Mouse (Mus musculus) kidney, adult 2 months (tissue): Measurements from ENCODE around the gene Ablim1. TPM values are rescaled to one million over a fixed set of nuclear protein-coding genes. Genes with fewer than 3 reads are reported as not detected.
A peak's percentile ranks its signal among the peaks of the same experiment; 100 is the strongest.

Experiments
- DNase-seq: peaks from one replicate; pipeline ENCODE4 v3.0.0; 2021
- H3K27ac ChIP-seq: fragments of 200-500 bp; 2 replicates; pipeline ENCODE4 v1.5.1; 2012; ENCODE audit warnings: low read depth, low read length, control low read depth, inconsistent platforms; ENCODE audit not compliant: insufficient read depth
- H3K27me3 ChIP-seq: fragments of 200-500 bp; replicated peaks from 2 replicates; pipeline ENCODE4 v1.6.1; 2012; ENCODE audit warnings: mild to moderate bottlenecking, moderate library complexity, low read length, inconsistent platforms; ENCODE audit not compliant: control insufficient read depth, insufficient read depth
- H3K36me3 ChIP-seq: fragments of 200-500 bp; 2 replicates; pipeline ENCODE4 v1.6.1; 2012; ENCODE audit warnings: mild to moderate bottlenecking, moderate library complexity, low read length, inconsistent platforms; ENCODE audit not compliant: control insufficient read depth, insufficient read depth
- H3K4me1 ChIP-seq: fragments of 200-500 bp; 2 replicates; pipeline ENCODE4 v1.6.1; 2011; ENCODE audit warnings: low read length; ENCODE audit not compliant: control insufficient read depth, insufficient read depth
- H3K4me3 ChIP-seq: fragments of 200-500 bp; 2 replicates; pipeline ENCODE4 v1.5.1; 2011; ENCODE audit warnings: mild to moderate bottlenecking, low read depth, low read length, control low read depth; ENCODE audit not compliant: insufficient read depth
- CTCF ChIP-seq: fragments of 200-500 bp; conservative IDR thresholded peaks from 2 replicates; pipeline ENCODE4 v1.5.1; 2011; ENCODE audit warnings: low read depth, mild to moderate bottlenecking, control low read depth, low read length, moderate library complexity, mixed read lengths; ENCODE audit not compliant: insufficient read depth, insufficient read length
- POLR2A ChIP-seq: fragments of 200-500 bp; IDR thresholded peaks from one replicate; pipeline ENCODE4 v1.6.1; 2011; ENCODE audit warnings: low read depth, low read length, control low read depth
- WGBS: fragments of 180-500 bp; shearing (Covaris S2); methylation state at CpG from one replicate; pipeline ENCODE4 v1.1.7; 2018; 5-methylcytosine and 5-hydroxymethylcytosine counted together
- polyA plus RNA-seq: library from polyadenylated mRNA; depleted of rRNA; stranded (reverse); fragments of >200 nt; gene quantifications from 2 replicates; pipeline ENCODE4 v1.2.3, GENCODE M21; 2012

Gene Ablim1
- polyA plus RNA-seq, 1 experiment: 34.7 TPM

DNA sequence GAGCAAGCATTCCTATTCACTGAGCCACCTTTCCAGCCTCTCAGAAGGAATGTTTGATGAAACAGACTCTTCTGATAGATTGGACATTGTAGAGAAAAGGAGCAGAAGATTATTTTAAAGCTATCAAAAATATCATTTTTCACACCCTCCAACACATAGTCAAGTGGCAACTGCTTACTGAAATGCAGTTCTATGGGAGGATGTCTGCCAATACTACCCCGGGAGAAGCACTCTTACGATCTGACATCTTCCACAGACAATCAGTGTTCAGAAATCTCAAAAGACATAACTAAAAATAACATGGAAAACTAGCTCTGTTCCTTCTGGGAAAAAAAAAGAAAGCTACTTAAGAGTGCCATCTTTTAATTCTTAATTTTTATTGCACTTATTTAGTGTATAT, 149.8 kb downstream of the Ablim1 start:
- no peak for TF ChIP-seq CTCF
- TF ChIP-seq POLR2A: no peak
- WGBS: 90% methylated on average over 2 of the region's 2 CpGs
- no peak overlapping the region for H3K27ac ChIP-seq
- no peaks in the 10 kb centered on the region for H3K27me3 ChIP-seq
- DNase-seq: no peak
- peaks cover 7% of the 10 kb centered on the region; the same call in 1 of the 2 replicates for H3K4me1 ChIP-seq
- no peaks in the 10 kb centered on the region for H3K36me3 ChIP-seq
- H3K4me3 ChIP-seq: no peak overlapping the region

DNA sequence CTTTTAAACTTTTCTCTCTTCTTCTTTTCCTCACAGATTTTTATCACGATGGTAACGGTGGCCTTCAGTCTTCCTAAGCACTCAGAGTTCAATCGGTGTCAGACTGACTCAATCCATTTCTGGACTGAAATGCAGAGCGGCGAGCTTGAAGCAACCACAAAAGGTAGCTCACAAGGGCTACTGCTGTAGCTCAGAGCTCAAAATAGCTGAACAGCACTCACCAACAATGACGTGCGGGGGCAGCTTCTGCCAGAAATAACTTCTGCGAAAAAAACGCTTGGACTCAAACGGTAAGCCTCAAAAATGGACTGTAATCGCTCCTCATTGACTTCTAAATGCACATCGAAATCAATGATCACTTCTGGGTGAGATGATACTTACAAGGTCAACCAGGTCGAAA, 151.4 kb downstream of the Ablim1 start:
- TF ChIP-seq CTCF (no peak), POLR2A (no peak)

DNA sequence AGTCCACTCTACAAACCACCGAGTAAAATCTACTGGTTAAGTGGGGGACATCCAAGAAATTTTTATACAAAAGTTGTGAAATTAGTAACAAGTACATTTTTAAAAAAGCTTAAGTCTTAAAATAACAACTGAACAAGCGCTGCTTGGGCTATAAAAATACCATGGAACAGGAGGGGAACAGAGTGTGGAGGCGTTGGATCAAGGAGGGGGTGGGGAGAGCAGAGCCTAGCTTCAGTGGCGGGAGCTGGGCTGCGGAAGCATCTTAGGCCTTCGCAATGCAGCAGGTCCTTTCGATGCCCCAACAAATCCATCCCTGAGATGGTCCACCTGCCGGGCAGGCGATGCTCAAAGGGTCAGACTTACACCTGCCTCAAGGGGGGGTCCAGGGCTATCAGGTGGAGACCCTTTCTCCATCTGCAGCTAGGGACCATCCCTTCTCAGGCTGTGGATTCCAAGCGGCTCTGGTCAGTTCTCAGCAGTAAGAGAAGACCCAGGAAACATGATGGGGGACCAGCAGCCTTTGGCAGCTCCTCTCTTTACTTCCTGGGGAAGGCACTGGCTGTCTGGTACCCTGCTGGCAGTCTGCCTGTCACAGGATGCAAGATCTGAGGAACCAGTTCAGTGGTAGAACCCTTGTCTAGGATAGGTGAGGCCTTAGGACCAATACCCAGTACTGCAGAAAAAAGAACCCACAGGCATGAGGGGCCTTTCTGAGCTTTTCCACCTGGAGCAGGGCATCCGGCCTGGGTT, 152.6 kb downstream of the Ablim1 start:
- no peaks in the 10 kb centered on the region; the same call in 1 of the 2 replicates for H3K4me1 ChIP-seq
- TF ChIP-seq CTCF: no peak
- no peak for TF ChIP-seq POLR2A
- no peak overlapping the region for H3K4me3 ChIP-seq
- 75% methylated on average over 11 of the region's 11 CpGs for WGBS
- no peaks in the 10 kb centered on the region for H3K36me3 ChIP-seq
- H3K27ac ChIP-seq: no peak overlapping the region
- DNase-seq: no peak
- no peaks in the 10 kb centered on the region for H3K27me3 ChIP-seq

More for the DNA sequence above, 151.4 kb downstream of the Ablim1 start:
- 86% methylated on average over 13 of the region's 13 CpGs for WGBS
- Histone ChIP-seq H3K4me3 (no peak overlapping the region), H3K4me1 (peaks cover 7% of the 10 kb centered on the region; the same call in 1 of the 2 replicates), H3K27ac (no peak overlapping the region), H3K27me3 (no peaks in the 10 kb centered on the region), H3K36me3 (no peaks in the 10 kb centered on the region)
- no peak for DNase-seq

DNA sequence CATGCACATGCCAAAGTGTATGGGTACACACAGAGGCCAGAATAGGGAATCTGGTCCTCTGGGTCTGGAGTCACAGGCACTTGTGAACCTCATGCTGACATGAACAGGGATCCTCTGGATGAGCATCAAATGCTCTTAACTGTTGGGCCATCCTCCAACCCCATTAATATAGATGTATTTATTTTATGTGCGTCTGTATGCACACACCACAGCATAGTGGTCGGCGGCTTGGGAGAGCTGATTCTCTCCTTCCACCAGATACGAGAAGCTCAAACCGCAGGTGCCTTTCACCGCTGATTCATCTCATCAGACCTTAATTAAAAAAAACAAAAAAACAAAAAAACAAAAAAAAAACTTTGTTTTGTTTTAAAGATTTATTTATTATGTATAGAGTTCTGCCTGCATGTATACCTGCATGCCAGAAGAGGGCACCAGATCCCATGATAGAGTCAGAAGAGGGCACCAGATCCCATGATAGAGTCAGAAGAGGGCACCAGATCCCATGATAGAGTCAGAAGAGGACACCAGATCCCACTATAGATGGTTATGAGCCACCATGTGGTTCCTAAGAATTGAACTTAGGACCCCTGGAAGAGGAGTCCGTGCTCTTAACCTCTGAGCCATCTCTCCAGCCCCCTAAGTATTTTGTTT, 153.6 kb downstream of the Ablim1 start:
- H3K27me3 ChIP-seq: no peaks in the 10 kb centered on the region
- H3K36me3 ChIP-seq: no peaks in the 10 kb centered on the region
- no peaks in the 10 kb centered on the region; the same call in 1 of the 2 replicates for H3K4me1 ChIP-seq
- H3K4me3 ChIP-seq: no peak overlapping the region
- WGBS: 64% methylated on average over 7 of the region's 7 CpGs
- DNase-seq: peak; percentile 78
- H3K27ac ChIP-seq: no peak overlapping the region
- no peak for TF ChIP-seq POLR2A
- TF ChIP-seq CTCF: peak; percentile 57

DNA sequence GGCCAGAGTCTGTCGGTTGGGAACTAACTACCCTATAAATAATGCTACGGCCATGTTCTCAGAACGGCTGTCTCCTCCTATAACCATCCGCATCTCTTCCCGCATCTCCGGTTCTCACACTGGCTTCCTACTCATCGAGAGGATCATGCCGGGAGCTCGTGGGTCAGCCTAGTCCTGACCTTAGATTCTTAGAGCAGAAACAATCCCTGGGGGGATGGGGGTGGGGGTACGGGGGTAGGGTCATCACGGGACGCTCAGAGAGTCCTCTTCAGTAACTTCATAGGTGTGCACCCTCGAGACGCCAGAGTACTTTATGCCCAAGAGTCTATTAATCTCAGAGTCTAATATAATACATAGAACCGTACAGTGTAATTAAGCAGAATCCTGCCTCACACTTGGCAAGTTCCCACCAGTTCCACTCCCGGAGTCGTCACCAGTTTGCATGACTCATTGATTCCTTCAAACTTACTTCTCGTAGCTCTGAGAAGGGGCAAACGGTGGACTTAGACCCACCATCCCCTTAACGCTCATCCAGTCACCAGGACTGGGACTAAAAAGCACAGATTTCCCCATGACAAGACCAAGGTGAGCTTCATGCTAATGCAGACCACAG, 156.9 kb downstream of the Ablim1 start:
- WGBS: 39% methylated on average over 20 of the region's 20 CpGs
- no peak overlapping the region for H3K27ac ChIP-seq
- TF ChIP-seq POLR2A: no peak
- TF ChIP-seq CTCF: no peak
- H3K4me3 ChIP-seq: no peak overlapping the region
- H3K36me3 ChIP-seq: no peaks in the 10 kb centered on the region
- H3K4me1 ChIP-seq: no peaks in the 10 kb centered on the region; the same call in 1 of the 2 replicates
- no peaks in the 10 kb centered on the region for H3K27me3 ChIP-seq
- DNase-seq: no peak

DNA sequence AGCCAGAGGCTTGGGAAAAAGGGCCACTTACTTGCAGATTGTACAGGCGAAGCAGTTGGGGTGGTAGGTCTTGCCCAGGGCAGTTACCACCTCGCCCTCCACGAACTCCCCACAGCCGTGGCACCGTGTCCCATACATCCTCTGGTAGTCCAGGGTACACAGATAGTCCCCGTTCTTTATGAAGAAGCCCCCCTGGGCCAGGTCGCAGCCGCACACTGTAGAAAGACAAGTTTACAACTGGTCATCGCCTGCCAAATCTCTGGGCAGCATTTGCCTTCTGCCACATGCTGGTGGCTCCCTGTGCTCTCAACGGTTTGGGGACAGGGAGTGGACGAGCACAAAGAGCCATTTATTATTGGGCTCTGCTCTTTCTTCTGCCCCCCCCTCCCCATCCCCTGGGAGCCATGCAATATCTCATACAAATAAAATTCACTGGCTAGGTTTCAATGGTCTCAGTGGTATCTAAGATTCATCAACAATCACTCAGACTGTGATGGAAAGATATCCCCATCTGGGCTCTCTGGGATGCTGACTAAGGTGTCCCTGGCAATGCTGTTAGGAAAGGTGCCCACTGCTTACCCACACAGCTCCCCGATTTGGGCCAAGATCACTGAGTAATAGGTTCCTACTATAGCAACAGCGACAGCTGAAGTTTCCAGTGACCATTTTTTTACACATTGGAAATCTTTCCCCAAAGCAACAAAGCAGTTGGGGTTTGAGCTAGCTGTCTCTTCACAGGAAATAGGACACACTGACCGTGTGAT, 159.4 kb downstream of the Ablim1 start:
- no peak for TF ChIP-seq CTCF
- no peak for TF ChIP-seq POLR2A
- H3K36me3 ChIP-seq: no peaks in the 10 kb centered on the region
- H3K27me3 ChIP-seq: no peaks in the 10 kb centered on the region
- H3K4me1 ChIP-seq: no peaks in the 10 kb centered on the region
- WGBS: 79% methylated on average over 14 of the region's 14 CpGs
- no peak overlapping the region for H3K4me3 ChIP-seq
- no peak overlapping the region for H3K27ac ChIP-seq
- DNase-seq: no peak
